In the genomic region with DNA sequence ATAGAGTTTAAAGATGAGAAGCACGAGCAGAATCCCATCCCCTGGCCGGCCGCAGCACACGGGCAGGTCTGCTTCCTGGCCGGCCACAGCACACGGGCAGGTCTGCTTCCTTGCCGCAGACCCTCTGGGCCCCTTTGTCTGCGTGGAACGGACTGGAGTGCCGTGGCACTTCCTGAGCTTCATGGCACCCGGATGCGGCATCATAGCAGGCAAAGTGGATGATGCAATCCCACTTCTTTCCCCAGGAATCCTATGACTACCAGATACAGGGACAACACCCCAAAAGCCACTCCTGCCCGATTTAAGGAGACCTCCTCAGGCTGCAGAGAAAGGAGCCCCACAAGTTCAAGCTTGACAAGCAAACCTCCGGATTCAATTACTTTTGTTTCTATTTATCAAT, we compare ENCODE assay signal across 28 mouse cellular contexts. TPM values are rescaled to one million over a fixed set of nuclear protein-coding genes. Genes with fewer than 3 reads are reported as not detected.
"Had no signal": no experiment of that assay in that cellular context is flagged by ENCODE, and none has a peak within 500 bp of the region (broad histone marks: within the 10 kb centered on the region; RNA-seq: fewer than 3 reads in every experiment).

No protein-coding gene starts in this region.

- H3K27me3 ChIP-seq: limb, embryonic 12.5 days; limb, embryonic 15.5 days; neural tube, embryonic 12.5 days; neural tube, embryonic 15.5 days; stomach, embryonic 15.5 days had no signal

- H3K27ac ChIP-seq: kidney, postnatal 0 days; left cerebral cortex, adult 2 months; limb, embryonic 12.5 days; limb, embryonic 15.5 days; liver, embryonic 14.5 days; macrophage; neural tube, embryonic 12.5 days; neural tube, embryonic 15.5 days; stomach, embryonic 15.5 days had no signal

- ATAC-seq: liver, postnatal 0 days; lung, postnatal 0 days had no signal

- H3K36me3 ChIP-seq: stomach, embryonic 15.5 days had no signal

- H3K4me2 ChIP-seq: limb, embryonic 12.5 days; limb, embryonic 15.5 days; liver, embryonic 11.5 days; lung, embryonic 14.5 days; neural tube, embryonic 12.5 days; neural tube, embryonic 15.5 days; stomach, embryonic 15.5 days had no signal

- H3K4me1 ChIP-seq: limb, embryonic 12.5 days; limb, embryonic 15.5 days; neural tube, embryonic 12.5 days; neural tube, embryonic 15.5 days; stomach, embryonic 15.5 days had no signal

- H3K9me3 ChIP-seq: limb, embryonic 12.5 days; limb, embryonic 15.5 days; neural tube, embryonic 12.5 days; neural tube, embryonic 15.5 days; stomach, embryonic 15.5 days had no signal

- H3K4me3 ChIP-seq: left cerebral cortex, adult 2 months; limb, embryonic 12.5 days; limb, embryonic 15.5 days; neural tube, embryonic 12.5 days; neural tube, embryonic 15.5 days; stomach, embryonic 15.5 days had no signal

- DNase-seq: kidney, adult 2 months; kidney, postnatal 25 days; layer of hippocampus, postnatal 36 days; left cerebral cortex, postnatal 4 days; liver, postnatal 0 days; lung, embryonic 14.5 days; midbrain, embryonic 14.5 days; right cerebral cortex, postnatal 25 days; spleen, adult 18-20 months; thymus, adult 2 months; thymus, postnatal 14 days; thymus, postnatal 4 days had no signal

- H3K9ac ChIP-seq: limb, embryonic 12.5 days; limb, embryonic 15.5 days; liver, embryonic 14.5 days; liver, postnatal 0 days; lung, embryonic 14.5 days; neural tube, embryonic 12.5 days; neural tube, embryonic 15.5 days; stomach, embryonic 15.5 days had no signal

RNA-seq across cellular contexts. Expression of gene Bcl2l10, which starts 35.3 kb away (rescaled TPM):
- total RNA-seq: layer of hippocampus, postnatal 10 days; left cerebral cortex, adult 2 months; megakaryocyte, adult 5-6 weeks; midbrain, postnatal 0 days had no signal
- polyA plus RNA-seq: kidney, embryonic 14.5 days; kidney, postnatal 0 days; large intestine, adult 2 months; limb, embryonic 12.5 days; limb, embryonic 15.5 days; liver, embryonic 11.5 days; liver, embryonic 14.5 days; liver, postnatal 0 days; lung, embryonic 14.5 days; macrophage; midbrain, embryonic 14.5 days; midbrain, postnatal 0 days; neural tube, embryonic 12.5 days; neural tube, embryonic 15.5 days; stomach, embryonic 15.5 days; thymus, adult 2 months had no signal
